Mouse (Mus musculus) hindbrain, embryonic 10.5 days (tissue): Measurements from ENCODE around the gene Snx32. TPM values are rescaled to one million over a fixed set of nuclear protein-coding genes. Genes with fewer than 3 reads are reported as not detected.

Experiments used
- polyA plus RNA-seq: library from polyadenylated mRNA; unstranded; fragments of >200 nt; fragmentation: Nextera tagmentation; extraction: Ambion mirVana; gene quantifications from 2 replicates; pipeline ENCODE4 v1.2.1, GENCODE M21; 2016

Snx32 gene
- polyA plus RNA-seq, 1 experiment from 2014 or later: 18.7 TPM

Other genes with a start within 250 kb of the Snx32 start
- 23.7 and 26.1 TPM in 2 replicates for gene Pacs1, start 237.4 kb downstream of the Snx32 start, polyA plus RNA-seq
- 438 and 456 TPM in 2 replicates for gene Sf3b2, start 215.1 kb downstream of the Snx32 start, polyA plus RNA-seq
- 11.7 and 19.1 TPM in 2 replicates for gene Gal3st3, start 212.2 kb downstream of the Snx32 start, polyA plus RNA-seq
- not detected in 2 replicates for gene Catsper1, start 174.8 kb downstream of the Snx32 start, polyA plus RNA-seq
- 0.65 and 1.6 TPM in 2 replicates for gene Cst6, start 161.0 kb downstream of the Snx32 start, polyA plus RNA-seq
- 84.2 and 90.5 TPM in 2 replicates for gene Eif1ad, start 143.8 kb downstream of the Snx32 start, polyA plus RNA-seq
- 539 and 565 TPM in 2 replicates for gene Banf1, start 143.4 kb downstream of the Snx32 start, polyA plus RNA-seq
- gene Sart1, start 121.8 kb downstream of the Snx32 start, polyA plus RNA-seq: 82.7 and 93.2 TPM in 2 replicates
- 0.44 and 0.58 TPM in 2 replicates for gene Tsga10ip, start 108.0 kb downstream of the Snx32 start, polyA plus RNA-seq
- gene Drap1, start 85.6 kb downstream of the Snx32 start, polyA plus RNA-seq: 223 and 271 TPM in 2 replicates
- 53.8 and 63.9 TPM in 2 replicates for gene AI837181, start 85.4 kb downstream of the Snx32 start, polyA plus RNA-seq
- gene Fosl1, start 63.0 kb downstream of the Snx32 start, polyA plus RNA-seq: not detected in 2 replicates
- gene Ccdc85b, start 52.6 kb downstream of the Snx32 start, polyA plus RNA-seq: 6.9 and 8.6 TPM in 2 replicates
- 99.5 and 122 TPM in 2 replicates for gene Fibp, start 49.9 kb downstream of the Snx32 start, polyA plus RNA-seq
- gene Ctsw, start 42.0 kb downstream of the Snx32 start, polyA plus RNA-seq: 2.0 and 3.0 TPM in 2 replicates
- gene Efemp2, start 36.6 kb downstream of the Snx32 start, polyA plus RNA-seq: 62.7 and 71.3 TPM in 2 replicates
- gene Mus81, start 22.1 kb downstream of the Snx32 start, polyA plus RNA-seq: 43.7 and 51.4 TPM in 2 replicates
- 3,259 and 3,562 TPM in 2 replicates for gene Cfl1, start 20.1 kb downstream of the Snx32 start, polyA plus RNA-seq
- gene 1700020D05Rik, start 6.8 kb downstream of the Snx32 start, polyA plus RNA-seq: not detected in 2 replicates
- gene Ovol1, start 50.1 kb upstream of the Snx32 start, polyA plus RNA-seq: 0.39 and 0.77 TPM in 2 replicates
- 1.6 and 2.6 TPM in 2 replicates for gene Ap5b1, start 57.5 kb upstream of the Snx32 start, polyA plus RNA-seq
- 177 and 187 TPM in 2 replicates for gene Rnaseh2c, start 91.3 kb upstream of the Snx32 start, polyA plus RNA-seq
- 58.9 and 69.2 TPM in 2 replicates for gene Kat5, start 99.7 kb upstream of the Snx32 start, polyA plus RNA-seq
- 27.8 and 36.0 TPM in 2 replicates for gene Rela, start 126.9 kb upstream of the Snx32 start, polyA plus RNA-seq
- gene Sipa1, start 153.2 kb upstream of the Snx32 start, polyA plus RNA-seq: 27.5 and 27.6 TPM in 2 replicates
- 34.1 and 35.1 TPM in 2 replicates for gene Map3k11, start 178.2 kb upstream of the Snx32 start, polyA plus RNA-seq
- 27.3 and 30.8 TPM in 2 replicates for gene Pcnx3, start 178.4 kb upstream of the Snx32 start, polyA plus RNA-seq
- gene Kcnk7, start 193.8 kb upstream of the Snx32 start, polyA plus RNA-seq: 0.16 and 0.21 TPM in 2 replicates
- gene Ehbp1l1, start 215.8 kb upstream of the Snx32 start, polyA plus RNA-seq: 9.7 and 10.1 TPM in 2 replicates
- gene Fam89b, start 219.1 kb upstream of the Snx32 start, polyA plus RNA-seq: 149 and 192 TPM in 2 replicates
- 2.7 and 6.9 TPM in 2 replicates for gene Ltbp3, start 230.4 kb upstream of the Snx32 start, polyA plus RNA-seq